Mouse (Mus musculus) intestine, embryonic 14.5 days (tissue): ENCODE measurements around the gene Fbxo47. TPM values are rescaled to one million over a fixed set of nuclear protein-coding genes. Genes with fewer than 3 reads are reported as not detected.

Experiments used
- ATAC-seq: fragments of 200-750 bp; cut with Nextera tagmentation; replicated peaks from 2 replicates; pipeline ENCODE4 v1.8.0; 2017; ENCODE audit warnings: low read depth, moderate number of reproducible peaks, moderate TSS enrichment, moderate library complexity; ENCODE audit not compliant: low FRiP score, low TSS enrichment
- DNase-seq: peaks from one replicate; pipeline ENCODE4 v3.0.0-alpha.2; 2018; ENCODE audit warnings: low spot score
- H3K27ac ChIP-seq: fragments of 300-500 bp; sonication (generic); 2 replicates; pipeline ENCODE4 v1.5.1; 2014; ENCODE audit warnings: low read depth, mild to moderate bottlenecking, control low read depth
- H3K27me3 ChIP-seq: fragments of 300-500 bp; sonication (generic); replicated peaks from 2 replicates; pipeline ENCODE4 v1.6.1; 2014; ENCODE audit warnings: low read length, control low read depth; ENCODE audit not compliant: control insufficient read depth, insufficient read depth
- H3K36me3 ChIP-seq: fragments of 300-500 bp; sonication (generic); 2 replicates; pipeline ENCODE4 v1.6.1; 2014; ENCODE audit warnings: low read length, control low read depth; ENCODE audit not compliant: control insufficient read depth, insufficient read depth
- H3K4me1 ChIP-seq: fragments of 300-500 bp; sonication (generic); replicated peaks from 2 replicates; pipeline ENCODE4 v1.6.1; 2014; ENCODE audit warnings: low read length, control low read depth, mixed read lengths; ENCODE audit not compliant: control insufficient read depth, insufficient read depth
- H3K4me2 ChIP-seq: fragments of 300-500 bp; sonication (generic); 2 replicates; pipeline ENCODE4 v1.6.1; 2014; ENCODE audit warnings: low read length
- H3K4me3 ChIP-seq: fragments of 300-500 bp; sonication (generic); 2 replicates; pipeline ENCODE4 v1.5.1; 2014; ENCODE audit warnings: low read depth, low read length, control low read depth, mixed read lengths
- H3K9ac ChIP-seq: fragments of 300-500 bp; sonication (generic); 2 replicates; pipeline ENCODE4 v1.6.1; 2014; ENCODE audit warnings: mild to moderate bottlenecking, low read length
- H3K9me3 ChIP-seq: fragments of 300-500 bp; sonication (generic); 2 replicates; pipeline ENCODE4 v1.6.1; 2016; ENCODE audit warnings: low read length, control low read depth; ENCODE audit not compliant: control insufficient read depth
- WGBS: fragments of 180-500 bp; shearing (Covaris S2); extraction: QIAGEN DNeasy Blood & Tissue Kit; methylation state at CpG from one replicate; pipeline ENCODE4 v1.1.7; 2014; 5-methylcytosine and 5-hydroxymethylcytosine counted together
- polyA plus RNA-seq: library from polyadenylated mRNA; unstranded; fragments of >200 nt; fragmentation: Nextera tagmentation; extraction: Ambion mirVana; gene quantifications from 2 replicates; pipeline ENCODE4 v1.2.1, GENCODE M21; 2014

The Fbxo47 gene
- polyA plus RNA-seq, 1 experiment from 2014 or later: 0.54 TPM

- ATAC-seq (no peak), DNase-seq (no peak)
- H3K27ac ChIP-seq: no peak overlapping the region
- peaks cover 76% of the 10 kb centered on the region for H3K36me3 ChIP-seq
- H3K4me2 ChIP-seq: no peak overlapping the region
- H3K9me3 ChIP-seq: no peaks in the 10 kb centered on the region
- H3K4me3 ChIP-seq: no peak overlapping the region
- no peaks in the 10 kb centered on the region for H3K4me1 ChIP-seq
- H3K9ac ChIP-seq: no peak overlapping the region
- no peaks in the 10 kb centered on the region for H3K27me3 ChIP-seq
- 86% methylated on average over 15 of the region's 15 CpGs for WGBS
Observed at GRCm38 (mm10) chr11:97833352-97833751, 50.6 kb downstream of the Fbxo47 start.

GRCm38 (mm10) chr11:97832001-97832400 is 52.0 kb downstream of the Fbxo47 start:
- Histone ChIP-seq H3K27ac (no peak overlapping the region), H3K36me3 (peaks cover 67% of the 10 kb centered on the region), H3K27me3 (no peaks in the 10 kb centered on the region), H3K4me2 (no peak overlapping the region), H3K9ac (no peak overlapping the region), H3K9me3 (no peaks in the 10 kb centered on the region), H3K4me3 (no peak overlapping the region), H3K4me1 (no peaks in the 10 kb centered on the region)
- DNase-seq (no peak), ATAC-seq (no peak)
- 79% methylated on average over 11 of the region's 11 CpGs for whole genome bisulfite sequencing

- WGBS: 83% methylated on average over 6 of the region's 6 CpGs
- H3K4me3 ChIP-seq: no peak overlapping the region
- 0 out of 2 replicates have a peak, but pooled peaks cover 3% of the 10 kb centered on the region for H3K4me1 ChIP-seq
- no peaks in the 10 kb centered on the region for H3K9me3 ChIP-seq
- no peak overlapping the region for H3K4me2 ChIP-seq
- H3K27ac ChIP-seq: no peak overlapping the region
- DNase-seq (no peak), ATAC-seq (no peak)
- no peaks in the 10 kb centered on the region for H3K27me3 ChIP-seq
- peaks cover 67% of the 10 kb centered on the region for H3K36me3 ChIP-seq
- no peak overlapping the region for H3K9ac ChIP-seq
Observed at GRCm38 (mm10) chr11:97830501-97830900, 53.5 kb downstream of the Fbxo47 start.

GRCm38 (mm10) chr11:97829913-97830476 is 54.0 kb downstream of the Fbxo47 start:
- Histone ChIP-seq H3K27me3 (no peaks in the 10 kb centered on the region), H3K9ac (no peak overlapping the region), H3K27ac (no peak overlapping the region), H3K4me3 (no peak overlapping the region), H3K4me1 (0 out of 2 replicates have a peak, but pooled peaks cover 3% of the 10 kb centered on the region), H3K36me3 (peaks cover 67% of the 10 kb centered on the region), H3K9me3 (no peaks in the 10 kb centered on the region), H3K4me2 (no peak overlapping the region)
- ATAC-seq (no peak), DNase-seq (no peak)
- WGBS: 83% methylated on average over 12 of the region's 12 CpGs

GRCm38 (mm10) chr11:97829365-97829764 is 54.6 kb downstream of the Fbxo47 start:
- Histone ChIP-seq H3K27ac (no peak overlapping the region), H3K4me1 (0 out of 2 replicates have a peak, but pooled peaks cover 3% of the 10 kb centered on the region), H3K9ac (no peak overlapping the region), H3K4me3 (no peak overlapping the region), H3K27me3 (no peaks in the 10 kb centered on the region), H3K36me3 (peaks cover 67% of the 10 kb centered on the region), H3K9me3 (no peaks in the 10 kb centered on the region), H3K4me2 (no peak overlapping the region)
- ATAC-seq: no peak
- DNase-seq: no peak
- 92% methylated on average over 7 of the region's 7 CpGs for WGBS

GRCm38 (mm10) chr11:97827654-97828053 is 56.3 kb downstream of the Fbxo47 start:
- no peak overlapping the region for H3K4me3 ChIP-seq
- no peaks in the 10 kb centered on the region for H3K27me3 ChIP-seq
- no peak overlapping the region for H3K4me2 ChIP-seq
- H3K4me1 ChIP-seq: 0 out of 2 replicates have a peak, but pooled peaks cover 3% of the 10 kb centered on the region
- DNase-seq: no peak
- 86% methylated on average over 6 of the region's 6 CpGs for WGBS
- ATAC-seq: no peak
- no peak overlapping the region for H3K27ac ChIP-seq
- no peaks in the 10 kb centered on the region for H3K9me3 ChIP-seq
- H3K36me3 ChIP-seq: peaks cover 68% of the 10 kb centered on the region
- no peak overlapping the region for H3K9ac ChIP-seq

- Histone ChIP-seq H3K27ac (no peak overlapping the region), H3K27me3 (no peaks in the 10 kb centered on the region), H3K4me1 (0 out of 2 replicates have a peak, but pooled peaks cover 3% of the 10 kb centered on the region), H3K4me2 (no peak overlapping the region), H3K9ac (no peak overlapping the region), H3K36me3 (peaks cover 68% of the 10 kb centered on the region), H3K9me3 (no peaks in the 10 kb centered on the region), H3K4me3 (no peak overlapping the region)
- no peak for ATAC-seq
- WGBS: 67% methylated on average over 7 of the region's 7 CpGs
- no peak for DNase-seq
Observed at GRCm38 (mm10) chr11:97826414-97826813, 57.5 kb downstream of the Fbxo47 start.

- Histone ChIP-seq H3K4me3 (no peak overlapping the region), H3K36me3 (peaks cover 71% of the 10 kb centered on the region), H3K4me2 (no peak overlapping the region), H3K9ac (no peak overlapping the region), H3K27ac (no peak overlapping the region), H3K27me3 (no peaks in the 10 kb centered on the region), H3K4me1 (0 out of 2 replicates have a peak, but pooled peaks cover 3% of the 10 kb centered on the region), H3K9me3 (no peaks in the 10 kb centered on the region)
- WGBS: 83% methylated on average over 9 of the region's 9 CpGs
- ATAC-seq: no peak
- DNase-seq: no peak
Observed at GRCm38 (mm10) chr11:97825971-97826370, 58.0 kb downstream of the Fbxo47 start.

- ATAC-seq (no peak), DNase-seq (no peak)
- Histone ChIP-seq H3K27me3 (no peaks in the 10 kb centered on the region), H3K36me3 (peaks cover 74% of the 10 kb centered on the region), H3K4me1 (peaks cover 6% of the 10 kb centered on the region; the same call in 1 of the 2 replicates), H3K27ac (no peak overlapping the region), H3K4me2 (no peak overlapping the region), H3K9ac (no peak overlapping the region), H3K9me3 (no peaks in the 10 kb centered on the region), H3K4me3 (no peak overlapping the region)
- WGBS: 85% methylated on average over 10 of the region's 10 CpGs
Observed at GRCm38 (mm10) chr11:97825295-97825694, 58.7 kb downstream of the Fbxo47 start.
